Mouse (Mus musculus) C2C12 (cell line): ENCODE data around the gene Fem1b.

Experiments
- CEBPB ChIP-seq: IDR thresholded peaks from one replicate; pipeline ENCODE4 v1.6.1; 2011; ENCODE audit warnings: low read depth, mild to moderate bottlenecking, control low read depth, moderate library complexity
- CTCF ChIP-seq: IDR thresholded peaks from one replicate; pipeline ENCODE4 v1.5.1; 2011; ENCODE audit not compliant: control insufficient read depth, insufficient read depth, insufficient read length
- FOSL1 ChIP-seq: IDR thresholded peaks from one replicate; pipeline ENCODE4 v1.8.0; 2011; ENCODE audit warnings: mild to moderate bottlenecking, low read length; ENCODE audit not compliant: poor library complexity, insufficient read depth, severe bottlenecking
- MAX ChIP-seq: IDR thresholded peaks from one replicate; pipeline ENCODE4 v1.6.1; 2011; ENCODE audit warnings: mild to moderate bottlenecking, control low read depth
- MYOD1 ChIP-seq: IDR thresholded peaks from one replicate; pipeline ENCODE4 v1.6.1; 2011; ENCODE audit warnings: low read depth; ENCODE audit not compliant: control insufficient read depth, insufficient read length
- MYOG ChIP-seq: IDR thresholded peaks from one replicate; pipeline ENCODE4 v1.6.1; 2011; ENCODE audit not compliant: control insufficient read depth, insufficient read length; ENCODE audit errors: extremely low read depth
- USF1 ChIP-seq: IDR thresholded peaks from one replicate; pipeline ENCODE4 v1.6.1; 2011; ENCODE audit warnings: low read depth, mild to moderate bottlenecking, control low read depth, moderate library complexity

DNA sequence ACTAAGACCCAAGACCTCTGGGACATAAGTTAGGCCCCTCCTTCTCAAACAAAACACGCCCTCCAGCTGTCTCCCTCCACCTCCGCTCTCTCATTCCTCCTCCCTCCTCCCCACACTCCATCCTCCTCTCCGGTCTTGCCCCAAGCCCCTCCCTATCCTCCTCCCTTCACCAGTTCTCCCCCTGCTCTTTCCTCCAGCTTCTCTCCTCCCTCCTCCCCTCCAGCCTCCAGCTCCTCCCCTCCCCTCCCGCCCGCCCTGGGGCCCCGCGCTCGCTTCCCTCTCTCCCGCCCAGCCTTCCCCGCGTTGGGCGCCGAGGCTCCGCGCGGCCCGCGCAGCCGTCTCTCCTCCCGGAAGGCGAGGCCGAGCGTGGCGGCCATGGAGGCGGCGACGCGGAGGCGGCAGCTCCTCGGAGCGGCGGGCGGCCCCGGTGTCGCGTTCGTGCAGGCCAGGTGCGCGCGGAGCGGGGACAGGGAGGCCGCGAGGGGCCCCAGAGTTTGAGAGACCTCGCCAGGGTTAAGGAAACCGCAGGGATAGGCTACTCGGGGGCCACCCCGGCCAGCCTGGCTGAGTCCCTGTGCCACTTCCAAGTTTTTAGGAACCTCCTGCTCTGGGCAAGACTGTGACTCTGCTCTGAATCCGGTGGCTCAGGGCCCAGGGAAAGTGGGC, 26.9 kb upstream of the Fem1b start, which contains the start of gene Cln6:
- TF ChIP-seq CTCF (no peak), MAX (no peak), CEBPB (no peak), USF1 (no peak), MYOD1 (no peak), MYOG (no peak), FOSL1 (no peak)
